Mouse (Mus musculus): ENCODE data around the gene Zbtb37. TPM values are rescaled to one million over a fixed set of nuclear protein-coding genes. Genes with fewer than 3 reads are reported as not detected.
A peak's percentile ranks its signal among the peaks of the same experiment; 100 is the strongest.

The Zbtb37 gene
- polyA plus RNA-seq, 1 experiment, result 3.9 TPM

DNA sequence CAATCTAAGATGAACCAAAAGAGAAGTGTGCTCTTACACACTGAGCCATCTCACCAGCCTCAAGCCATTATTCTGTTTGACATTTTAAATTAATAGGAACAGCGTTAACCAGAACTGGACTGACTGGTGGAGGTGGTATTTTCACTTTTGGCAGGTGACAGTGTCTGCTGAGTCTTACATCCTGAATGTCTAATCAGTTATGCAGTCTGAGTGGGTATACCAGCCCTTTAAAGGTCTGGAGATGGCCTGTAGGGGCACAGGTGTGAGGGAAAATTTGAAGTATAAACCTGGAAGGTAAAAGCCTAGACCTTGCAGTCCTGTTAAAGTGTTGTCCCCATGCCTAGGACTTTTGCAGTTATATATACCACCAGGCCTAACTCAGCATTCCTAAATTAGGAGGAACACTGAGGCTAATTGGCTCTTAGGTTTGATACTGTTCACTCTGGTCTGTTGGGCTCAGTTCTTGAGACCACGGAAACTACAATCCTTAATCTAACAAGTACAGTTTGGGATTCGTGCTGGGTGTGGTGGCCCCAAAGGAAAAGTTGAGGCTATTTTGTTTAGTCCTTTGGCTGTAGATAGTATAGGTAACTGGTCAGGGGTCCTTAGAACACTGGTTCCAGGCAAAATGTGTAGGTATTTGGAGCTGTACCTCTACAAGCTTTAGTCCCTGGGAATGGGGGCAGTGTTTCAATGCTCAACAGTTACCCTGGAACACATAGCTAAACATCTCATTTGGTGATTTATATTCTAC lies 4.5 kb upstream of the Zbtb37 start:
- no peak for TF ChIP-seq CTCF (IDR thresholded peaks at IDR 0.05; ENCODE audit: borderline replicate concordance, control insufficient read depth, extremely low read depth, insufficient read depth, low read length, poor library complexity)
- no peak for TF ChIP-seq POLR2A (IDR thresholded peaks at IDR 0.05; ENCODE audit: control insufficient read depth, extremely low read depth, insufficient read depth, low read length, poor library complexity)
- Histone ChIP-seq H3K27ac (ENCODE audit: control insufficient read depth, insufficient read depth, low read length) (no peak overlapping the region), H3K36me3 (ENCODE audit: control insufficient read depth, insufficient read depth, low read length) (peaks cover 41% of the 10 kb centered on the region), H3K4me3 (ENCODE audit: control insufficient read depth, insufficient read depth, low read length) (no peak overlapping the region), H3K4me1 (replicated peaks; ENCODE audit: control insufficient read depth, insufficient read depth, low read length) (peaks cover 4% of the 10 kb centered on the region; the same call in 1 of the 2 replicates), H3K27me3 (ENCODE audit: control insufficient read depth, insufficient read depth, low read length) (no peaks in the 10 kb centered on the region)
- DNase-seq, result no peak
- 81% methylated on average over 3 of the region's 3 CpGs for WGBS

- DNase-seq, result no peak
- Histone ChIP-seq H3K4me3 (ENCODE audit: control insufficient read depth, insufficient read depth, low read length) (no peak overlapping the region), H3K36me3 (ENCODE audit: control insufficient read depth, insufficient read depth, low read length) (peaks cover 35% of the 10 kb centered on the region), H3K27me3 (ENCODE audit: control insufficient read depth, insufficient read depth, low read length) (no peaks in the 10 kb centered on the region), H3K4me1 (replicated peaks; ENCODE audit: control insufficient read depth, insufficient read depth, low read length) (peaks cover 4% of the 10 kb centered on the region; the same call in 1 of the 2 replicates), H3K27ac (ENCODE audit: control insufficient read depth, insufficient read depth, low read length) (no peak overlapping the region)
- TF ChIP-seq POLR2A (IDR thresholded peaks at IDR 0.05; ENCODE audit: control insufficient read depth, extremely low read depth, insufficient read depth, low read length, poor library complexity) (no peak), CTCF (IDR thresholded peaks at IDR 0.05; ENCODE audit: borderline replicate concordance, control insufficient read depth, extremely low read depth, insufficient read depth, low read length, poor library complexity) (no peak)
- 73% methylated on average over 3 of the region's 3 CpGs for WGBS
These were observed 3.4 kb upstream of the Zbtb37 start for GRCm38 (mm10) chr1:161038004-161038403.

GRCm38 (mm10) chr1:161037599-161037998 lies 3.0 kb upstream of the Zbtb37 start:
- no peaks in the 10 kb centered on the region for H3K27me3 ChIP-seq (ENCODE audit: control insufficient read depth, insufficient read depth, low read length)
- peaks cover 34% of the 10 kb centered on the region for H3K36me3 ChIP-seq (ENCODE audit: control insufficient read depth, insufficient read depth, low read length)
- H3K4me1 ChIP-seq (replicated peaks; ENCODE audit: control insufficient read depth, insufficient read depth, low read length), result peaks cover 4% of the 10 kb centered on the region; the same call in 1 of the 2 replicates
- WGBS, result 55% methylated on average over 3 of the region's 3 CpGs
- H3K4me3 ChIP-seq (ENCODE audit: control insufficient read depth, insufficient read depth, low read length), result no peak overlapping the region
- TF ChIP-seq POLR2A (IDR thresholded peaks at IDR 0.05; ENCODE audit: control insufficient read depth, extremely low read depth, insufficient read depth, low read length, poor library complexity) (no peak), CTCF (IDR thresholded peaks at IDR 0.05; ENCODE audit: borderline replicate concordance, control insufficient read depth, extremely low read depth, insufficient read depth, low read length, poor library complexity) (no peak)
- no peak for DNase-seq
- no peak overlapping the region for H3K27ac ChIP-seq (ENCODE audit: control insufficient read depth, insufficient read depth, low read length)

GRCm38 (mm10) chr1:161037026-161037425 lies 2.4 kb upstream of the Zbtb37 start:
- Histone ChIP-seq H3K4me1 (replicated peaks; ENCODE audit: control insufficient read depth, insufficient read depth, low read length) (peaks cover 4% of the 10 kb centered on the region; the same call in 1 of the 2 replicates), H3K4me3 (ENCODE audit: control insufficient read depth, insufficient read depth, low read length) (no peak overlapping the region), H3K27me3 (ENCODE audit: control insufficient read depth, insufficient read depth, low read length) (no peaks in the 10 kb centered on the region), H3K27ac (ENCODE audit: control insufficient read depth, insufficient read depth, low read length) (no peak overlapping the region), H3K36me3 (ENCODE audit: control insufficient read depth, insufficient read depth, low read length) (peaks cover 32% of the 10 kb centered on the region)
- no peak for DNase-seq
- TF ChIP-seq CTCF (IDR thresholded peaks at IDR 0.05; ENCODE audit: borderline replicate concordance, control insufficient read depth, extremely low read depth, insufficient read depth, low read length, poor library complexity) (no peak), POLR2A (IDR thresholded peaks at IDR 0.05; ENCODE audit: control insufficient read depth, extremely low read depth, insufficient read depth, low read length, poor library complexity) (no peak)
- 11% methylated on average over 1 of the region's 1 CpGs for WGBS

GRCm38 (mm10) chr1:161036411-161036841 lies 1.8 kb upstream of the Zbtb37 start:
- WGBS, result 1% methylated on average over 5 of the region's 5 CpGs
- Histone ChIP-seq H3K36me3 (ENCODE audit: control insufficient read depth, insufficient read depth, low read length) (peaks cover 32% of the 10 kb centered on the region), H3K27me3 (ENCODE audit: control insufficient read depth, insufficient read depth, low read length) (no peaks in the 10 kb centered on the region), H3K4me1 (replicated peaks; ENCODE audit: control insufficient read depth, insufficient read depth, low read length) (peaks cover 4% of the 10 kb centered on the region; the same call in 1 of the 2 replicates), H3K27ac (ENCODE audit: control insufficient read depth, insufficient read depth, low read length) (no peak overlapping the region), H3K4me3 (ENCODE audit: control insufficient read depth, insufficient read depth, low read length) (peak overlapping the region; percentile 10; the same call in 1 of the 2 replicates)
- DNase-seq, result no peak
- no peak for TF ChIP-seq POLR2A (IDR thresholded peaks at IDR 0.05; ENCODE audit: control insufficient read depth, extremely low read depth, insufficient read depth, low read length, poor library complexity)
- no peak for TF ChIP-seq CTCF (IDR thresholded peaks at IDR 0.05; ENCODE audit: borderline replicate concordance, control insufficient read depth, extremely low read depth, insufficient read depth, low read length, poor library complexity)

DNA sequence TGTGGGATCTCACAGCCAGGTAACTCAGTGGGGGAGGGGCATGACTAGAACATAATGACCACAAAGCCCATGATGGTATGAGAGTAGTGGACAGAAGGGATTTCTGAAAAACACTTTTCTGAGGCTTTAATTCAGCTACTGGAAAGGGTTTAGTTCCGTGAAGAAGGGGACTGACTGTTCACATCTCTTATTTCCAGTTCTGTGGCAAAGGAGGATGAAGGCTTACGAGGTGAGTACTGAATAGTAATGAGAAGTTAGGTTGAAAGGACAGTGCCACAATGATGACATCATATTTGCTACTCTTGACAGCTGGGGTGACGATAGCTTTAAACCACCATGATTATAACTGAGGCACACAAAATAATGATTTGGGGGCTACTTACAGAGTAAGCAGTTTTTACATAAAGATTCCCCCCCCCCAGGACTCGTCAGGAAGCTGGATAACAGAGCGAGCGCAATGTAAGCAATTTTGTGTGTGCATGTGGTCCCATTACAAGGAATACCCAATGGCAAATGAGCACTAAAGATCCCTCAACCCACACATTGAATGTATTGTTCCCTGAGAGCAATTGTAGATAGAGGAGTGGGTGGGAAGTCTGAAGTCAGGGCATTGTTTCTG lies 1.2 kb upstream of the Zbtb37 start:
- Histone ChIP-seq H3K27me3 (ENCODE audit: control insufficient read depth, insufficient read depth, low read length) (no peaks in the 10 kb centered on the region), H3K4me3 (ENCODE audit: control insufficient read depth, insufficient read depth, low read length) (peak overlapping the region; percentile 10; the same call in 1 of the 2 replicates), H3K27ac (ENCODE audit: control insufficient read depth, insufficient read depth, low read length) (no peak overlapping the region), H3K36me3 (ENCODE audit: control insufficient read depth, insufficient read depth, low read length) (peaks cover 32% of the 10 kb centered on the region), H3K4me1 (replicated peaks; ENCODE audit: control insufficient read depth, insufficient read depth, low read length) (peaks cover 4% of the 10 kb centered on the region; the same call in 1 of the 2 replicates)
- 3% methylated on average over 6 of the region's 6 CpGs for WGBS
- no peak for DNase-seq
- no peak for TF ChIP-seq POLR2A (IDR thresholded peaks at IDR 0.05; ENCODE audit: control insufficient read depth, extremely low read depth, insufficient read depth, low read length, poor library complexity)
- no peak for TF ChIP-seq CTCF (IDR thresholded peaks at IDR 0.05; ENCODE audit: borderline replicate concordance, control insufficient read depth, extremely low read depth, insufficient read depth, low read length, poor library complexity)
